Mouse (Mus musculus) brain, embryonic 14.5 days (tissue): ENCODE measurements around the gene Nrg4.

Experiments
- CTCF ChIP-seq: fragments of 200-500 bp; IDR thresholded peaks from 2 replicates; pipeline ENCODE4 v1.5.1; 2012; ENCODE audit warnings: inconsistent platforms, mild to moderate bottlenecking, moderate library complexity, borderline replicate concordance; ENCODE audit not compliant: insufficient read depth, insufficient read length; ENCODE audit errors: extremely low read depth
- POLR2A ChIP-seq: fragments of 200-500 bp; IDR thresholded peaks from 2 replicates; pipeline ENCODE4 v1.6.1; 2012; ENCODE audit warnings: mild to moderate bottlenecking, inconsistent platforms, borderline replicate concordance; ENCODE audit not compliant: poor library complexity, insufficient read depth, insufficient read length, severe bottlenecking; ENCODE audit errors: extremely low read depth

- TF ChIP-seq CTCF, result no peak
- TF ChIP-seq POLR2A, result no peak
These were observed 94.5 kb downstream of the Nrg4 start for GRCm38 (mm10) chr9:55232110-55232509.
